Mouse (Mus musculus) bone marrow macrophage, adult 2 months (primary cell): ENCODE measurements around the gene Arl10. TPM values are rescaled to one million over a fixed set of nuclear protein-coding genes. Genes with fewer than 3 reads are reported as not detected.
A peak's percentile ranks its signal among the peaks of the same experiment; 100 is the strongest.

Experiments used
- H3K27ac ChIP-seq: 2 replicates; pipeline ENCODE4 v1.5.1; 2012; ENCODE audit warnings: low read depth, low read length; ENCODE audit not compliant: insufficient read depth
- H3K4me1 ChIP-seq: 2 replicates; pipeline ENCODE4 v1.6.1; 2012; ENCODE audit warnings: low read length; ENCODE audit not compliant: control insufficient read depth, insufficient read depth
- H3K4me3 ChIP-seq: 2 replicates; pipeline ENCODE4 v1.5.1; 2012; ENCODE audit warnings: mild to moderate bottlenecking, low read length, moderate library complexity; ENCODE audit not compliant: insufficient read depth
- CTCF ChIP-seq: IDR thresholded peaks from 2 replicates; pipeline ENCODE4 v1.5.1; 2012; ENCODE audit warnings: low read depth, mild to moderate bottlenecking, low read length, moderate library complexity
- POLR2A ChIP-seq: IDR thresholded peaks from 2 replicates; pipeline ENCODE4 v1.6.1; 2012; ENCODE audit warnings: mild to moderate bottlenecking, low read depth, low read length, borderline replicate concordance
- polyA plus RNA-seq: library from polyadenylated mRNA; stranded (reverse); fragments of >200 nt; gene quantifications from 2 replicates; pipeline ENCODE4 v1.2.4, GENCODE M21; 2012; ENCODE audit not compliant: missing spikeins, insufficient read depth, insufficient read length

Arl10 gene
- polyA plus RNA-seq = 44.0 and 45.7 TPM in 2 replicates

GRCm38 (mm10) chr13:54574854-54575481 lies at the start of gene Arl10:
Gene Arl10, plus strand, starts transcription at chr13:54575015.
- peaks cover 32% of the 10 kb centered on the region for H3K4me1 ChIP-seq
- H3K4me3 ChIP-seq = peak within 1 kb of the TSS; percentile 73
- no peak within 1 kb of the TSS for H3K27ac ChIP-seq
- no peak for TF ChIP-seq POLR2A
- TF ChIP-seq CTCF = no peak

- Histone ChIP-seq H3K4me3 (no peak overlapping the region), H3K4me1 (no peaks in the 10 kb centered on the region), H3K27ac (no peak overlapping the region)
- TF ChIP-seq CTCF (no peak), POLR2A (no peak)
Measured at GRCm38 (mm10) chr13:54527140-54527539, 47.7 kb upstream of the Arl10 start.

- Histone ChIP-seq H3K27ac (no peak overlapping the region), H3K4me3 (no peak overlapping the region), H3K4me1 (0 out of 2 replicates have a peak, but pooled peaks cover 3% of the 10 kb centered on the region)
- no peak for TF ChIP-seq POLR2A
- no peak for TF ChIP-seq CTCF
Measured at GRCm38 (mm10) chr13:54532134-54532533, 42.7 kb upstream of the Arl10 start.

GRCm38 (mm10) chr13:54548036-54548435 lies 26.8 kb upstream of the Arl10 start:
- Histone ChIP-seq H3K27ac (no peak overlapping the region), H3K4me1 (no peaks in the 10 kb centered on the region), H3K4me3 (no peak overlapping the region)
- TF ChIP-seq POLR2A (no peak), CTCF (no peak)

- TF ChIP-seq CTCF = no peak
- TF ChIP-seq POLR2A = no peak
- Histone ChIP-seq H3K4me1 (no peaks in the 10 kb centered on the region), H3K4me3 (no peak overlapping the region), H3K27ac (no peak overlapping the region)
Measured at GRCm38 (mm10) chr13:54556176-54556575, 18.6 kb upstream of the Arl10 start.

- H3K4me1 ChIP-seq = no peaks in the 10 kb centered on the region
- H3K4me3 ChIP-seq = no peak overlapping the region
- no peak overlapping the region for H3K27ac ChIP-seq
- no peak for TF ChIP-seq CTCF
- TF ChIP-seq POLR2A = no peak
Measured at GRCm38 (mm10) chr13:54556796-54557195, 18.0 kb upstream of the Arl10 start.

- TF ChIP-seq POLR2A (no peak), CTCF (no peak)
- no peak overlapping the region for H3K27ac ChIP-seq
- no peaks in the 10 kb centered on the region for H3K4me1 ChIP-seq
- no peak overlapping the region for H3K4me3 ChIP-seq
Measured at GRCm38 (mm10) chr13:54557652-54558051, 17.2 kb upstream of the Arl10 start.

- no peak overlapping the region for H3K4me3 ChIP-seq
- H3K4me1 ChIP-seq = peaks cover 3% of the 10 kb centered on the region; the same call in 1 of the 2 replicates
- TF ChIP-seq POLR2A = no peak
- no peak for TF ChIP-seq CTCF
- no peak overlapping the region for H3K27ac ChIP-seq
Measured at GRCm38 (mm10) chr13:54559656-54560055, 15.2 kb upstream of the Arl10 start.

- peaks cover 3% of the 10 kb centered on the region; the same call in 1 of the 2 replicates for H3K4me1 ChIP-seq
Measured at GRCm38 (mm10) chr13:54560608-54561007, 14.2 kb upstream of the Arl10 start.

GRCm38 (mm10) chr13:54562562-54562961 lies 12.3 kb upstream of the Arl10 start:
- peaks cover 5% of the 10 kb centered on the region; the same call in 1 of the 2 replicates for H3K4me1 ChIP-seq
- no peak overlapping the region for H3K4me3 ChIP-seq
- no peak overlapping the region for H3K27ac ChIP-seq
- TF ChIP-seq POLR2A (no peak), CTCF (no peak)

More at GRCm38 (mm10) chr13:54560608-54561007, 14.2 kb upstream of the Arl10 start:
- no peak for TF ChIP-seq POLR2A
- TF ChIP-seq CTCF = no peak
- no peak overlapping the region for H3K4me3 ChIP-seq
- no peak overlapping the region for H3K27ac ChIP-seq
